Mouse (Mus musculus): ENCODE measurements around the gene Muc5b.

DNA sequence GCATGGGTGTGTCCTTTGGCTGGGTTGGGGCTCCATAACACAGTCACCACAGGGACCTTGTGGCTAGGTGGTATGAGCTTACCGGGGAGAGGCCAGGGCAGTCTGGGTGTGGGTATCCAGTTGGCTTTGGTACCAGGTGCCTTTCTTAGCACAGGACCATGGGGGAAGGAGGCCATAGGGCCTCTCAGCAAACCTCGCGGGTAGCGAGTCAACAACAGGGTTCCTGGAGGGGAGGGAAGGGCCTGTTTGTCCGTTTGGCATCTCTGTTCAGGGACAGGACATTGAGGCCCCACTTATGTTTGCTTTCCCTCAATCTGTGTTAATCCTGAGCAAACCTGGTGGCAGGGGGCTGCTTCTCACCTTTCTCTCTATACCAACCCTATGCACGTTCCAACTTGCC lies 15.2 kb upstream of the Muc5b start:
- TF ChIP-seq CTCF (IDR thresholded peaks at IDR 0.05 in 2 of 3, conservative IDR thresholded peaks at IDR 0.05 in 1 of 3; ENCODE audit: control insufficient read depth in 1 of 3, insufficient read depth in 1 of 3, low read depth in 2 of 3, low read length in 3 of 3, poor library complexity in 1 of 3, severe bottlenecking in 1 of 3) (no peak), TCF12 (IDR thresholded peaks at IDR 0.05; ENCODE audit: low read depth, low read length) (no peak), POLR2A (IDR thresholded peaks at IDR 0.05; ENCODE audit: control insufficient read depth in 1 of 2, insufficient read depth in 1 of 2, low read depth in 1 of 2, low read length in 2 of 2, poor library complexity in 1 of 2) (no peak), ZC3H11A (IDR thresholded peaks at IDR 0.05; ENCODE audit: low read depth, low read length) (no peak), ZKSCAN1 (IDR thresholded peaks at IDR 0.05; ENCODE audit: low read depth, low read length) (no peak), ZMIZ1 (IDR thresholded peaks at IDR 0.05; ENCODE audit: low read depth, low read length) (no peak), EP300 (IDR thresholded peaks at IDR 0.05; ENCODE audit: low read depth in 1 of 2, low read length in 2 of 2) (no peak), ZNF384 (IDR thresholded peaks at IDR 0.05; ENCODE audit: low read depth, low read length) (no peak), TAL1 (IDR thresholded peaks at IDR 0.05; ENCODE audit: low read length) (no peak), MAFK (IDR thresholded peaks at IDR 0.05; ENCODE audit: borderline replicate concordance, low read depth, low read length) (no peak), E2F4 (IDR thresholded peaks at IDR 0.05; ENCODE audit: borderline replicate concordance, low read depth, low read length) (no peak), ELF1 (IDR thresholded peaks at IDR 0.05; ENCODE audit: low read depth, low read length) (no peak), MAX (IDR thresholded peaks at IDR 0.05; ENCODE audit: low read length) (no peak), TBP (IDR thresholded peaks at IDR 0.05; ENCODE audit: low read depth, low read length) (no peak)
